Mouse (Mus musculus) embryonic facial prominence, embryonic 15.5 days (tissue): ENCODE data around the gene Parp3. TPM values are rescaled to one million over a fixed set of nuclear protein-coding genes. Genes with fewer than 3 reads are reported as not detected.

Experiments used
- ATAC-seq: fragments of 200-750 bp; cut with Nextera tagmentation; 2 replicates; pipeline ENCODE4 v1.8.0; 2017; ENCODE audit warnings: low read depth, moderate TSS enrichment; ENCODE audit not compliant: insufficient number of reproducible peaks, low FRiP score, low TSS enrichment
- H3K27ac ChIP-seq: fragments of 300-500 bp; sonication (generic); replicated peaks from 2 replicates; pipeline ENCODE4 v1.5.1; 2015; ENCODE audit warnings: mild to moderate bottlenecking, inconsistent platforms
- H3K27me3 ChIP-seq: fragments of 300-500 bp; sonication (generic); 2 replicates; pipeline ENCODE4 v1.6.1; 2015; ENCODE audit warnings: inconsistent platforms
- H3K36me3 ChIP-seq: fragments of 300-500 bp; sonication (generic); 2 replicates; pipeline ENCODE4 v1.6.1; 2015; ENCODE audit warnings: mild to moderate bottlenecking, inconsistent platforms
- H3K4me1 ChIP-seq: fragments of 300-500 bp; sonication (generic); 2 replicates; pipeline ENCODE4 v1.6.1; 2015; ENCODE audit warnings: inconsistent platforms
- H3K4me2 ChIP-seq: fragments of 300-500 bp; sonication (generic); replicated peaks from 2 replicates; pipeline ENCODE4 v1.6.1; 2015; ENCODE audit warnings: mild to moderate bottlenecking, inconsistent platforms
- H3K4me3 ChIP-seq: fragments of 300-500 bp; sonication (generic); replicated peaks from 2 replicates; pipeline ENCODE4 v1.5.1; 2015; ENCODE audit warnings: mild to moderate bottlenecking, inconsistent platforms
- H3K9ac ChIP-seq: fragments of 300-500 bp; sonication (generic); 2 replicates; pipeline ENCODE4 v1.6.1; 2015; ENCODE audit warnings: inconsistent platforms
- H3K9me3 ChIP-seq: fragments of 300-500 bp; sonication (generic); replicated peaks from 2 replicates; pipeline ENCODE4 v1.6.1; 2016; ENCODE audit warnings: inconsistent platforms
- WGBS: fragments of 180-500 bp; shearing (Covaris S2); methylation state at CpG from one replicate; pipeline ENCODE4 v1.1.7; 2015; 5-methylcytosine and 5-hydroxymethylcytosine counted together
- polyA plus RNA-seq: library from polyadenylated mRNA; unstranded; fragments of >200 nt; fragmentation: Nextera tagmentation; extraction: Ambion mirVana; gene quantifications from 2 replicates; pipeline ENCODE4 v1.2.1, GENCODE M21; 2015

Gene Parp3
- polyA plus RNA-seq, 1 experiment from 2014 or later, result 6.8 TPM

GRCm38 (mm10) chr9:106454888-106455681 lies 21.7 kb downstream of the Parp3 start:
- no peak; the same call in 1 of the 2 replicates for ATAC-seq
- H3K4me1 ChIP-seq, result peaks cover 77% of the 10 kb centered on the region

GRCm38 (mm10) chr9:106454071-106454761 lies 22.5 kb downstream of the Parp3 start:
- H3K27ac ChIP-seq, result peak overlapping the region; percentile 90
- no peaks in the 10 kb centered on the region for H3K36me3 ChIP-seq
- H3K4me3 ChIP-seq, result peak overlapping the region; percentile 70
- peaks cover 84% of the 10 kb centered on the region for H3K4me1 ChIP-seq
- H3K4me2 ChIP-seq, result peak overlapping the region; percentile 89
- H3K27me3 ChIP-seq, result no peaks in the 10 kb centered on the region
- H3K9ac ChIP-seq, result peak overlapping the region; percentile 60
- 2% methylated on average over 19 of the region's 20 CpGs for WGBS
- peak; percentile 13; the same call in 1 of the 2 replicates for ATAC-seq
- no peaks in the 10 kb centered on the region for H3K9me3 ChIP-seq

More at GRCm38 (mm10) chr9:106454888-106455681, 21.7 kb downstream of the Parp3 start:
- 3% methylated on average over 17 of the region's 17 CpGs for WGBS
- peak overlapping the region; percentile 89 for H3K4me2 ChIP-seq
- no peaks in the 10 kb centered on the region for H3K9me3 ChIP-seq
- no peaks in the 10 kb centered on the region for H3K27me3 ChIP-seq
- H3K4me3 ChIP-seq, result peak overlapping the region; percentile 70
- H3K9ac ChIP-seq, result peak overlapping the region; percentile 60
- peak overlapping the region; percentile 90 for H3K27ac ChIP-seq
- H3K36me3 ChIP-seq, result no peaks in the 10 kb centered on the region

- peak within 1 kb of the TSS; percentile 89 for H3K4me2 ChIP-seq
- ATAC-seq, result peak; percentile 73
- peak within 1 kb of the TSS; percentile 60 for H3K9ac ChIP-seq
- peaks cover 92% of the 10 kb centered on the region for H3K4me1 ChIP-seq
- no peaks in the 10 kb centered on the region for H3K36me3 ChIP-seq
- no peaks in the 10 kb centered on the region for H3K27me3 ChIP-seq
- peak within 1 kb of the TSS; percentile 70 for H3K4me3 ChIP-seq
- H3K9me3 ChIP-seq, result no peaks in the 10 kb centered on the region
- H3K27ac ChIP-seq, result peak within 1 kb of the TSS; percentile 90
- WGBS, result under 1% methylated on average over 48 of the region's 74 CpGs
These were observed 23.3 kb downstream of the Parp3 start, which contains the start of gene Pcbp4 for GRCm38 (mm10) chr9:106453271-106454070. Gene Pcbp4, plus strand, starts transcription at chr9:106453291.

- Histone ChIP-seq H3K4me2 (peak overlapping the region; percentile 89), H3K4me1 (peaks cover 92% of the 10 kb centered on the region), H3K9me3 (no peaks in the 10 kb centered on the region), H3K4me3 (peak overlapping the region; percentile 70), H3K27ac (0 out of 2 replicates have a peak overlapping the region, but pooled peaks have one; percentile 90), H3K27me3 (no peaks in the 10 kb centered on the region), H3K36me3 (no peaks in the 10 kb centered on the region), H3K9ac (no peak overlapping the region)
- no peak for ATAC-seq
- WGBS, result 2% methylated on average over 6 of the region's 7 CpGs
These were observed 23.9 kb downstream of the Parp3 start for GRCm38 (mm10) chr9:106452821-106453220.

GRCm38 (mm10) chr9:106452351-106452750 lies 24.4 kb downstream of the Parp3 start:
- WGBS, result 33% methylated on average over 6 of the region's 6 CpGs
- no peak overlapping the region for H3K4me2 ChIP-seq

GRCm38 (mm10) chr9:106451899-106452298 lies 24.9 kb downstream of the Parp3 start:
- no peak overlapping the region for H3K9ac ChIP-seq
- no peaks in the 10 kb centered on the region for H3K9me3 ChIP-seq
- 49% methylated on average over 2 of the region's 2 CpGs for WGBS
- no peak overlapping the region for H3K27ac ChIP-seq
- no peak overlapping the region for H3K4me3 ChIP-seq
- no peaks in the 10 kb centered on the region for H3K36me3 ChIP-seq
- no peak for ATAC-seq
- no peaks in the 10 kb centered on the region for H3K27me3 ChIP-seq
- H3K4me1 ChIP-seq, result peaks cover 89% of the 10 kb centered on the region
- no peak overlapping the region for H3K4me2 ChIP-seq

More at GRCm38 (mm10) chr9:106452351-106452750, 24.4 kb downstream of the Parp3 start:
- H3K9me3 ChIP-seq, result no peaks in the 10 kb centered on the region
- no peak overlapping the region for H3K27ac ChIP-seq
- H3K27me3 ChIP-seq, result no peaks in the 10 kb centered on the region
- no peak overlapping the region for H3K9ac ChIP-seq
- ATAC-seq, result no peak
- 0 out of 2 replicates have a peak overlapping the region, but pooled peaks have one; percentile 70 for H3K4me3 ChIP-seq
- H3K36me3 ChIP-seq, result no peaks in the 10 kb centered on the region
- peaks cover 91% of the 10 kb centered on the region for H3K4me1 ChIP-seq

GRCm38 (mm10) chr9:106451298-106451697 lies 25.5 kb downstream of the Parp3 start:
- Histone ChIP-seq H3K27me3 (no peaks in the 10 kb centered on the region), H3K4me1 (peaks cover 89% of the 10 kb centered on the region), H3K4me3 (no peak overlapping the region), H3K36me3 (no peaks in the 10 kb centered on the region), H3K4me2 (peak overlapping the region; percentile 28; the same call in 1 of the 2 replicates), H3K9ac (no peak overlapping the region), H3K9me3 (no peaks in the 10 kb centered on the region), H3K27ac (no peak overlapping the region)
- 72% methylated on average over 11 of the region's 11 CpGs for WGBS
- no peak for ATAC-seq

GRCm38 (mm10) chr9:106450661-106451060 lies 26.1 kb downstream of the Parp3 start:
- no peak overlapping the region for H3K9ac ChIP-seq
- peak overlapping the region; percentile 28 for H3K4me2 ChIP-seq
- ATAC-seq, result no peak
- no peaks in the 10 kb centered on the region for H3K27me3 ChIP-seq
- peak overlapping the region; percentile 66; the same call in 1 of the 2 replicates for H3K27ac ChIP-seq
- peaks cover 89% of the 10 kb centered on the region for H3K4me1 ChIP-seq
- 7% methylated on average over 9 of the region's 9 CpGs for WGBS
- no peaks in the 10 kb centered on the region for H3K36me3 ChIP-seq
- no peaks in the 10 kb centered on the region for H3K9me3 ChIP-seq
- H3K4me3 ChIP-seq, result no peak overlapping the region; the same call in 1 of the 2 replicates

GRCm38 (mm10) chr9:106449947-106450346 lies 26.8 kb downstream of the Parp3 start:
- peaks cover 88% of the 10 kb centered on the region for H3K4me1 ChIP-seq
- 81% methylated on average over 8 of the region's 8 CpGs for WGBS

GRCm38 (mm10) chr9:106448498-106449031 lies 28.2 kb downstream of the Parp3 start:
- peak overlapping the region; percentile 67 for H3K4me3 ChIP-seq
- 1% methylated on average over 23 of the region's 23 CpGs for WGBS
- peak overlapping the region; percentile 65 for H3K9ac ChIP-seq
- no peaks in the 10 kb centered on the region for H3K9me3 ChIP-seq
- H3K27ac ChIP-seq, result peak overlapping the region; percentile 85
- peaks cover 78% of the 10 kb centered on the region for H3K4me1 ChIP-seq
- no peaks in the 10 kb centered on the region for H3K36me3 ChIP-seq
- no peaks in the 10 kb centered on the region for H3K27me3 ChIP-seq
- peak overlapping the region; percentile 78 for H3K4me2 ChIP-seq
- ATAC-seq, result peak; percentile 50; the same call in 1 of the 2 replicates

More at GRCm38 (mm10) chr9:106449947-106450346, 26.8 kb downstream of the Parp3 start:
- ATAC-seq, result no peak
- Histone ChIP-seq H3K4me3 (no peak overlapping the region), H3K36me3 (no peaks in the 10 kb centered on the region), H3K4me2 (peak overlapping the region; percentile 28; the same call in 1 of the 2 replicates), H3K9me3 (no peaks in the 10 kb centered on the region), H3K27ac (peak overlapping the region; percentile 66; the same call in 1 of the 2 replicates), H3K9ac (peak overlapping the region; percentile 15), H3K27me3 (no peaks in the 10 kb centered on the region)
